Mouse (Mus musculus) layer of hippocampus, postnatal 10 days (tissue): ENCODE measurements around the gene Moap1. TPM values are rescaled to one million over a fixed set of nuclear protein-coding genes. Genes with fewer than 3 reads are reported as not detected.

Source experiments
- DNase-seq, 2 experiments: peaks; one replicate each; pipeline ENCODE4 v3.0.0; 2021; ENCODE audit warnings: low spot score in 2 of 2
- total RNA-seq, 2 experiments: library from RNA; stranded (reverse); gene quantifications; 2 replicates each; pipeline ENCODE4 v1.2.3; 2021

Moap1 gene
- total RNA-seq, 2 experiments from 2014 or later: 30.8 to 30.9 TPM

GRCm38 (mm10) chr12:102743036-102743588 lies 349 bp downstream of the Moap1 start:
- peak in 1 of 2 experiments; percentile 29 for DNase-seq

GRCm38 (mm10) chr12:102742056-102742455 lies 1.4 kb downstream of the Moap1 start:
- no peak for DNase-seq

- no peak for DNase-seq
Measured at GRCm38 (mm10) chr12:102740285-102740684, 3.2 kb downstream of the Moap1 start.

- no peak for DNase-seq
Measured at GRCm38 (mm10) chr12:102739096-102739495, 4.4 kb downstream of the Moap1 start.

GRCm38 (mm10) chr12:102733381-102733780 lies 10.1 kb downstream of the Moap1 start:
- DNase-seq: peak; percentile 47 to 57

- DNase-seq: peak; percentile 34 to 46
Measured at GRCm38 (mm10) chr12:102730798-102731619, 12.5 kb downstream of the Moap1 start.

- DNase-seq: peak; percentile 69 to 83
Measured at GRCm38 (mm10) chr12:102729855-102730797, 13.3 kb downstream of the Moap1 start.

GRCm38 (mm10) chr12:102725761-102726175 lies 17.7 kb downstream of the Moap1 start:
- DNase-seq: no peak

- no peak for DNase-seq
Measured at GRCm38 (mm10) chr12:102725146-102725545, 18.3 kb downstream of the Moap1 start.

GRCm38 (mm10) chr12:102723861-102724260 lies 19.6 kb downstream of the Moap1 start:
- no peak for DNase-seq

GRCm38 (mm10) chr12:102722966-102723365 lies 20.5 kb downstream of the Moap1 start:
- DNase-seq: no peak

- no peak for DNase-seq
Measured at GRCm38 (mm10) chr12:102722451-102722850, 21.0 kb downstream of the Moap1 start.

GRCm38 (mm10) chr12:102719552-102720315 lies 23.7 kb downstream of the Moap1 start:
- peak; percentile 66 to 69 for DNase-seq

- DNase-seq: no peak
Measured at GRCm38 (mm10) chr12:102714654-102715395, 28.6 kb downstream of the Moap1 start.

GRCm38 (mm10) chr12:102714116-102714515 lies 29.3 kb downstream of the Moap1 start:
- no peak for DNase-seq

GRCm38 (mm10) chr12:102713153-102713865 lies 30.2 kb downstream of the Moap1 start:
- no peak for DNase-seq

- DNase-seq: no peak
Measured at GRCm38 (mm10) chr12:102710851-102711375, 32.5 kb downstream of the Moap1 start.

GRCm38 (mm10) chr12:102709896-102710295 lies 33.6 kb downstream of the Moap1 start:
- no peak for DNase-seq

- DNase-seq: no peak
Measured at GRCm38 (mm10) chr12:102708220-102708619, 35.2 kb downstream of the Moap1 start.
